Mouse (Mus musculus): ENCODE measurements around the gene Gpa33. TPM values are rescaled to one million over a fixed set of nuclear protein-coding genes. Genes with fewer than 3 reads are reported as not detected.

Gene Gpa33
- polyA plus RNA-seq, 1 experiment from 2014 or later = not detected

DNA sequence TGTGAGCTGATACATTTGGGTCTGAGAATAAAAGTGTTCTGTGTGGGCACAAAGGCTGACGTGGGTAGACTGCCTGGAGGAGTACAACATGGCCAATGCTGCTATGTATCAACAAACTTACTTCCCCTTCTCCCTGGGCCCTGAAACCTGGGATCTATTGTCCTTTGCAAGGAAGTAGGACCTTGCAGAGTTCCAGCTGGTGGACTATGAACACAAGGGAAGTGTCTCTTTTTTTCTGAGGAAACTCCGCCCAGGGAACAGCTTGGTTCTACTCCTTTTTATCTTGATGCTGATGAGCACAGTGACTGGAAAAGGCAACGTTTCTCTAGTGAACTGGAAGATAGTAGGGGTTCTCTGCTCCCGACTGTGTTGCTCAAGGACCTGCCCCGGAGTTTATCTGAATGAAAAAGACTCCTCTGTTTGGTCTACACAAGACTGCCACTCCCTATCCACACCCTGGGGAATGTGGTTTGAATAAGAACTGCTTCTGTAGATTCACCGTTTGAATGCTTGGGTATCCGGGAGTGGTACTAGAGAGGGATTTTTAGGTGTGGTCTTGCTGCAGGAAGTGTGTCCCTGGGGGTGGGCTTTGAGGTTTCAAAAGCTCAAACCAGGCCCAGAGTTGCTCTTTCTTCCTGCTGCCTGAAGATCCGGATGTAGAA lies 5.0 kb upstream of the Gpa33 start:
- Histone ChIP-seq H3K9ac (ENCODE audit: low read depth, low read length) (no peak overlapping the region), H3K9me3 (replicated peaks; ENCODE audit: control insufficient read depth, low read length) (no peaks in the 10 kb centered on the region), H3K36me3 (ENCODE audit: control insufficient read depth, insufficient read depth, low read length) (no peaks in the 10 kb centered on the region; the same call in 1 of the 2 replicates), H3K4me2 (0 out of 2 replicates have a peak overlapping the region, but pooled peaks have one; percentile 1), H3K27me3 (ENCODE audit: control insufficient read depth, insufficient read depth, low read length) (no peaks in the 10 kb centered on the region), H3K4me3 (ENCODE audit: low read depth, low read length) (no peak overlapping the region), H3K4me1 (ENCODE audit: control insufficient read depth, insufficient read depth, low read length) (peaks cover 26% of the 10 kb centered on the region), H3K27ac (ENCODE audit: low read depth, low read length) (no peak overlapping the region)
- WGBS (ENCODE audit: insufficient replicate concordance) = 60% methylated on average over 8 of the region's 8 CpGs
- no peak for ATAC-seq (replicated peaks; ENCODE audit: insufficient number of reproducible peaks, low FRiP score, low TSS enrichment)

GRCm38 (mm10) chr1:166126290-166126689 lies 3.7 kb upstream of the Gpa33 start:
- 65% methylated on average over 6 of the region's 6 CpGs for WGBS (ENCODE audit: insufficient replicate concordance)
- peak overlapping the region; percentile 59 for H3K4me3 ChIP-seq (ENCODE audit: low read depth, low read length)
- H3K9me3 ChIP-seq (replicated peaks; ENCODE audit: control insufficient read depth, low read length) = no peaks in the 10 kb centered on the region
- ATAC-seq (replicated peaks; ENCODE audit: insufficient number of reproducible peaks, low FRiP score, low TSS enrichment) = no peak
- H3K36me3 ChIP-seq (ENCODE audit: control insufficient read depth, insufficient read depth, low read length) = no peaks in the 10 kb centered on the region; the same call in 1 of the 2 replicates
- H3K27ac ChIP-seq (ENCODE audit: low read depth, low read length) = no peak overlapping the region
- H3K27me3 ChIP-seq (ENCODE audit: control insufficient read depth, insufficient read depth, low read length) = no peaks in the 10 kb centered on the region
- no peak overlapping the region for H3K9ac ChIP-seq (ENCODE audit: low read depth, low read length)
- H3K4me1 ChIP-seq (ENCODE audit: control insufficient read depth, insufficient read depth, low read length) = peaks cover 37% of the 10 kb centered on the region
- peak overlapping the region; percentile 71 for H3K4me2 ChIP-seq

- Histone ChIP-seq H3K27me3 (ENCODE audit: control insufficient read depth, insufficient read depth, low read length) (no peaks in the 10 kb centered on the region), H3K9ac (ENCODE audit: low read depth, low read length) (peak overlapping the region; percentile 84), H3K27ac (ENCODE audit: low read depth, low read length) (peak overlapping the region; percentile 98), H3K36me3 (ENCODE audit: control insufficient read depth, insufficient read depth, low read length) (no peaks in the 10 kb centered on the region), H3K4me1 (ENCODE audit: control insufficient read depth, insufficient read depth, low read length) (peaks cover 42% of the 10 kb centered on the region), H3K4me2 (peak overlapping the region; percentile 71), H3K9me3 (replicated peaks; ENCODE audit: control insufficient read depth, low read length) (no peaks in the 10 kb centered on the region), H3K4me3 (ENCODE audit: low read depth, low read length) (peak overlapping the region; percentile 59)
- 23% methylated on average over 9 of the region's 9 CpGs for WGBS (ENCODE audit: insufficient replicate concordance)
- ATAC-seq (replicated peaks; ENCODE audit: insufficient number of reproducible peaks, low FRiP score, low TSS enrichment) = peak; percentile 44
Observed at GRCm38 (mm10) chr1:166126795-166127194, 3.2 kb upstream of the Gpa33 start.

DNA sequence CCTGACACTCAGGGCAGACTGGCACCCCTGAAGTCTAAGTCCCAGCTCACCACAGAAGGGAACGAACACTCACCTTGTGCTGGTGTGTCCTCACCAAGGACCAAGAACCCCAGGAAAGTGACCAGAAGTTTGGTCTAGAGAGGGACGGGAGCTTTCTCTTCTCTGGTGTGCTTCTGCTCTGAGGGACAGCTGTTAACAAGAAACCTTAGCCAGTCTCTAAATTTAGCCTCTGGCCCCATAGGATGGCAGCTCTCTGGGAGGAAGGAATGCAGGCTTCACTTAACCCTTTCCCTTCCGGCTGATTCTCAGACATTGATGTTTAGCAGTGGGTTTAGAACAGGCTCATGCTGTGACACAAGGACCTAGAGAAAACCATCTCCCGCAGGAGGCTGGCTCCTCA lies 2.3 kb upstream of the Gpa33 start, which contains the start of gene Dusp27:
Gene Dusp27, minus strand, starts transcription at position 204 of the 400 bp plus-strand sequence.
- 0 out of 2 replicates have a peak, but pooled peaks have one; percentile 18 for ATAC-seq (replicated peaks; ENCODE audit: insufficient number of reproducible peaks, low FRiP score, low TSS enrichment)
- Histone ChIP-seq H3K4me3 (ENCODE audit: low read depth, low read length) (peak within 1 kb of the TSS; percentile 59), H3K4me1 (ENCODE audit: control insufficient read depth, insufficient read depth, low read length) (peaks cover 50% of the 10 kb centered on the region), H3K36me3 (ENCODE audit: control insufficient read depth, insufficient read depth, low read length) (no peaks in the 10 kb centered on the region), H3K9ac (ENCODE audit: low read depth, low read length) (peak within 1 kb of the TSS; percentile 84), H3K4me2 (peak within 1 kb of the TSS; percentile 71), H3K27me3 (ENCODE audit: control insufficient read depth, insufficient read depth, low read length) (no peaks in the 10 kb centered on the region), H3K9me3 (replicated peaks; ENCODE audit: control insufficient read depth, low read length) (no peaks in the 10 kb centered on the region), H3K27ac (ENCODE audit: low read depth, low read length) (peak within 1 kb of the TSS; percentile 98)
- WGBS (ENCODE audit: insufficient replicate concordance) = 16% methylated on average over 4 of the region's 4 CpGs

GRCm38 (mm10) chr1:166128551-166128950 lies 1.5 kb upstream of the Gpa33 start:
- Histone ChIP-seq H3K27me3 (ENCODE audit: control insufficient read depth, insufficient read depth, low read length) (no peaks in the 10 kb centered on the region), H3K9me3 (replicated peaks; ENCODE audit: control insufficient read depth, low read length) (no peaks in the 10 kb centered on the region), H3K4me3 (ENCODE audit: low read depth, low read length) (no peak overlapping the region), H3K4me2 (no peak overlapping the region; the same call in 1 of the 2 replicates), H3K9ac (ENCODE audit: low read depth, low read length) (no peak overlapping the region), H3K27ac (ENCODE audit: low read depth, low read length) (peak overlapping the region; percentile 98; the same call in 1 of the 2 replicates), H3K36me3 (ENCODE audit: control insufficient read depth, insufficient read depth, low read length) (no peaks in the 10 kb centered on the region), H3K4me1 (ENCODE audit: control insufficient read depth, insufficient read depth, low read length) (peaks cover 53% of the 10 kb centered on the region)
- ATAC-seq (replicated peaks; ENCODE audit: insufficient number of reproducible peaks, low FRiP score, low TSS enrichment) = no peak
- WGBS (ENCODE audit: insufficient replicate concordance) = 73% methylated on average over 5 of the region's 5 CpGs

- ATAC-seq (replicated peaks; ENCODE audit: insufficient number of reproducible peaks, low FRiP score, low TSS enrichment) = no peak
- 27% methylated on average over 4 of the region's 4 CpGs for WGBS (ENCODE audit: insufficient replicate concordance)
Observed at GRCm38 (mm10) chr1:166132367-166132766, 2.3 kb downstream of the Gpa33 start.

DNA sequence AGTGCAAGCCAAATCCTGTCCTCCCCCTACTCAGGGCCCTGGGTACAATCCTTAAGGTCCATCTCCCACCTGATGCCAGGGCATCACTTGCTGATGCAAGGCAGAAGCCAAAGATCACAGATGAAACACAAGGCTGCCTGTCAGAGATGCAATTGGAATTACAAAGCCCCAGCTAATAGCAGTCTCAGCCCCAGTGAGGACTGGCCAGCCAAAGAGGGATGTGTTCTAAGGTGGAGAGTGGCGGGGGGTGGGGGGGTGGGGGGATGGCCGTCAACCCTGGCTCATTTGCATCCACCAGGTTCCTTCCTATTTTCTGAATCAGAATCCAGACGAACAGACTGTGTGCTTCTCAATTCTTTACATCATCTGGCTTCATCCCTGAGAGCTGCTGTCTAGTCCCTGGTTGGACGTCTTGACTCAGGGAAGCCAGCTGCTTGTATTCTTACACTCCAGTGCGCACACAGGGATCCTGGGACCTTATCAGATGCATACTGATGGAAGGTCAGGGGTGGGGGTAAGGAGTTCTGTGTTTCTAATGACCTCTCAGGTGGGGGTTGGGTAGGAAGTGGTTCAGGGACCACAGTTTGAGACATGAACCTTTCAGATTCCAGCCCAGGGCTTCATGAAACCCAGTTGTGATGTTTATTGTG lies 5.2 kb downstream of the Gpa33 start:
- Histone ChIP-seq H3K9ac (ENCODE audit: low read depth, low read length) (no peak overlapping the region), H3K36me3 (ENCODE audit: control insufficient read depth, insufficient read depth, low read length) (no peaks in the 10 kb centered on the region), H3K4me2 (no peak overlapping the region), H3K4me3 (ENCODE audit: low read depth, low read length) (no peak overlapping the region), H3K4me1 (ENCODE audit: control insufficient read depth, insufficient read depth, low read length) (peaks cover 40% of the 10 kb centered on the region), H3K27me3 (ENCODE audit: control insufficient read depth, insufficient read depth, low read length) (no peaks in the 10 kb centered on the region), H3K9me3 (replicated peaks; ENCODE audit: control insufficient read depth, low read length) (no peaks in the 10 kb centered on the region), H3K27ac (ENCODE audit: low read depth, low read length) (no peak overlapping the region)
- 34% methylated on average over 5 of the region's 5 CpGs for WGBS (ENCODE audit: insufficient replicate concordance)
- ATAC-seq (replicated peaks; ENCODE audit: insufficient number of reproducible peaks, low FRiP score, low TSS enrichment) = no peak

More at GRCm38 (mm10) chr1:166132367-166132766, 2.3 kb downstream of the Gpa33 start:
- H3K9ac ChIP-seq (ENCODE audit: low read depth, low read length) = no peak overlapping the region
- peaks cover 41% of the 10 kb centered on the region for H3K4me1 ChIP-seq (ENCODE audit: control insufficient read depth, insufficient read depth, low read length)
- no peak overlapping the region for H3K4me3 ChIP-seq (ENCODE audit: low read depth, low read length)
- H3K36me3 ChIP-seq (ENCODE audit: control insufficient read depth, insufficient read depth, low read length) = no peaks in the 10 kb centered on the region
- no peaks in the 10 kb centered on the region for H3K9me3 ChIP-seq (replicated peaks; ENCODE audit: control insufficient read depth, low read length)
- no peak overlapping the region for H3K4me2 ChIP-seq
- peak overlapping the region; percentile 7; the same call in 1 of the 2 replicates for H3K27ac ChIP-seq (ENCODE audit: low read depth, low read length)
- H3K27me3 ChIP-seq (ENCODE audit: control insufficient read depth, insufficient read depth, low read length) = no peaks in the 10 kb centered on the region

- Histone ChIP-seq H3K4me1 (ENCODE audit: control insufficient read depth, insufficient read depth, low read length) (peaks cover 18% of the 10 kb centered on the region), H3K27ac (ENCODE audit: low read depth, low read length) (no peak overlapping the region), H3K4me3 (ENCODE audit: low read depth, low read length) (no peak overlapping the region), H3K4me2 (no peak overlapping the region), H3K9me3 (replicated peaks; ENCODE audit: control insufficient read depth, low read length) (no peaks in the 10 kb centered on the region), H3K9ac (ENCODE audit: low read depth, low read length) (no peak overlapping the region), H3K27me3 (ENCODE audit: control insufficient read depth, insufficient read depth, low read length) (no peaks in the 10 kb centered on the region), H3K36me3 (ENCODE audit: control insufficient read depth, insufficient read depth, low read length) (no peaks in the 10 kb centered on the region)
- ATAC-seq (replicated peaks; ENCODE audit: insufficient number of reproducible peaks, low FRiP score, low TSS enrichment) = 0 out of 2 replicates have a peak, but pooled peaks have one; percentile 27
- WGBS (ENCODE audit: insufficient replicate concordance) = 49% methylated on average over 7 of the region's 7 CpGs
Observed at GRCm38 (mm10) chr1:166137244-166137938, 7.4 kb downstream of the Gpa33 start.

Data from heart, embryonic 11.5 days (tissue).